Mouse (Mus musculus) G1E (cell line): ENCODE results near the gene Mapkbp1. TPM values are rescaled to one million over a fixed set of nuclear protein-coding genes. Genes with fewer than 3 reads are reported as not detected.
A peak's percentile ranks its signal among the peaks of the same experiment; 100 is the strongest.

ENCODE experiments used
- ATAC-seq: 2 replicates; pipeline ENCODE4 v1.8.0; 2016; ENCODE audit warnings: mild to moderate bottlenecking; ENCODE audit not compliant: insufficient number of reproducible peaks, poor library complexity, low FRiP score, severe bottlenecking; ENCODE audit errors: extremely low read depth
- DNase-seq: peaks from one replicate; pipeline ENCODE4 v3.0.0; 2012; ENCODE audit warnings: low spot score
- H3K27me3 ChIP-seq: 2 replicates; pipeline ENCODE4 v1.6.1; 2012; ENCODE audit warnings: mild to moderate bottlenecking, low read length, inconsistent platforms; ENCODE audit not compliant: insufficient read depth
- H3K36me3 ChIP-seq: replicated peaks from 2 replicates; pipeline ENCODE3; 2012; ENCODE audit warnings: mild to moderate bottlenecking, inconsistent platforms
- H3K4me1 ChIP-seq: 2 replicates; pipeline ENCODE4 v1.6.1; 2012; ENCODE audit warnings: low read depth, low read length, inconsistent platforms, mixed read lengths; ENCODE audit not compliant: insufficient read depth
- H3K4me3 ChIP-seq: 2 replicates; pipeline ENCODE4 v1.5.1; 2012; ENCODE audit warnings: low read depth, mild to moderate bottlenecking, inconsistent platforms, low read length, moderate library complexity, mixed read lengths
- H3K9me3 ChIP-seq: replicated peaks from 2 replicates; pipeline ENCODE4 v1.6.1; 2012; ENCODE audit warnings: inconsistent platforms
- CTCF ChIP-seq: IDR thresholded peaks from 2 replicates; pipeline ENCODE4 v1.5.1; 2012; ENCODE audit warnings: low read depth, low read length, inconsistent platforms, mixed read lengths
- GATA1 ChIP-seq: IDR thresholded peaks from 2 replicates; pipeline ENCODE4 v1.6.1; 2012; ENCODE audit warnings: borderline replicate concordance, low read length, inconsistent platforms, mixed read lengths
- GATA2 ChIP-seq: IDR thresholded peaks from 2 replicates; pipeline ENCODE4 v1.6.1; 2012; ENCODE audit warnings: low read depth, low read length, inconsistent platforms, borderline replicate concordance
- POLR2AphosphoS5 ChIP-seq: IDR thresholded peaks from 2 replicates; pipeline ENCODE4 v1.6.1; 2012; ENCODE audit warnings: low read depth, low read length, inconsistent platforms; ENCODE audit not compliant: insufficient replicate concordance
- TAL1 ChIP-seq: conservative IDR thresholded peaks from 2 replicates; pipeline ENCODE4 v1.6.1; 2012; ENCODE audit warnings: low read depth, low read length, inconsistent platforms, mixed read lengths
- polyA plus RNA-seq: library from polyadenylated mRNA; stranded (reverse); fragments of >175 nt; gene quantifications from 2 replicates; pipeline ENCODE4 v1.2.3, GENCODE M21; 2012
- total RNA-seq, 2 experiments: library from RNA; stranded (forward) in 1 of 2; stranded (reverse) in 1 of 2; fragments of 200-1000 nt in 1 of 2; fragments of >200 nt in 1 of 2; fragmentation: Nextera tagmentation in 1 of 2; gene quantifications; 2 replicates each; pipeline ENCODE4 v1.2.3; 2014 to 2017

Mapkbp1 gene
- total and polyA plus RNA-seq, 3 experiments = 3.7 to 9.3 (median 4.2) TPM

GRCm38 (mm10) chr2:120065243-120065642 is 92.7 kb downstream of the Mapkbp1 start:
- H3K27me3 ChIP-seq = peaks cover 51% of the 10 kb centered on the region
- TF ChIP-seq GATA1 (no peak), POLR2AphosphoS5 (no peak), TAL1 (no peak), GATA2 (no peak), CTCF (no peak)
- DNase-seq = no peak

DNA sequence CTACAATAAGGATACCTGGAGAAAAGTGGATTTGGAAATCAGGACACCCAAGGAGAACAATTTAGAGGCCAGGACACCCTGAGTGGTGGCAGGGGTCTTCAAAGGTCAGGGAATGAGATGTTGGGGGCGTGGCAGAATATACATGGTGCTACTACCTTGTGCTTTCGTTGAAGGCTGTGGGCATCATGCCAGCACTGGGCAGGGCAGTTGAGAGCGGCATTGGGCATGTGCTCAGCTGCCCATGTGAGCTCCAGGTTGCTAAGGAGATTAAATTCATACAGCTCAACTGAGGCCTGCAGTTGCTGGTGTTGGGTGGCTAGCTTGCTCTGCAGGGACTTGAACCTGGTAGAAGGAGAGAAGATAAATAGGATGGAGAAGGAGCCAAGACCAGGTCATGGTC is 93.7 kb downstream of the Mapkbp1 start:
- ATAC-seq = no peak
- H3K9me3 ChIP-seq = no peaks in the 10 kb centered on the region
- no peak overlapping the region for H3K4me3 ChIP-seq
- no peaks in the 10 kb centered on the region for H3K36me3 ChIP-seq
- peaks cover 47% of the 10 kb centered on the region for H3K27me3 ChIP-seq
- no peaks in the 10 kb centered on the region for H3K4me1 ChIP-seq
- no peak for DNase-seq
- no peak for TF ChIP-seq GATA2
- TF ChIP-seq TAL1 = no peak
- TF ChIP-seq POLR2AphosphoS5 = no peak
- no peak for TF ChIP-seq GATA1
- TF ChIP-seq CTCF = no peak

More at GRCm38 (mm10) chr2:120065243-120065642, 92.7 kb downstream of the Mapkbp1 start:
- H3K4me1 ChIP-seq = no peaks in the 10 kb centered on the region
- ATAC-seq = no peak
- no peaks in the 10 kb centered on the region for H3K36me3 ChIP-seq
- H3K9me3 ChIP-seq = no peaks in the 10 kb centered on the region
- no peak overlapping the region for H3K4me3 ChIP-seq

GRCm38 (mm10) chr2:120068555-120069465 is 96.3 kb downstream of the Mapkbp1 start:
- Histone ChIP-seq H3K36me3 (no peaks in the 10 kb centered on the region), H3K9me3 (no peaks in the 10 kb centered on the region), H3K27me3 (peaks cover 53% of the 10 kb centered on the region), H3K4me3 (no peak overlapping the region), H3K4me1 (no peaks in the 10 kb centered on the region)
- ATAC-seq (no peak), DNase-seq (no peak)
- TF ChIP-seq TAL1 (no peak), GATA2 (no peak), GATA1 (no peak), CTCF (0 out of 2 replicates have a peak, but pooled peaks have one; percentile 22), POLR2AphosphoS5 (no peak)

DNA sequence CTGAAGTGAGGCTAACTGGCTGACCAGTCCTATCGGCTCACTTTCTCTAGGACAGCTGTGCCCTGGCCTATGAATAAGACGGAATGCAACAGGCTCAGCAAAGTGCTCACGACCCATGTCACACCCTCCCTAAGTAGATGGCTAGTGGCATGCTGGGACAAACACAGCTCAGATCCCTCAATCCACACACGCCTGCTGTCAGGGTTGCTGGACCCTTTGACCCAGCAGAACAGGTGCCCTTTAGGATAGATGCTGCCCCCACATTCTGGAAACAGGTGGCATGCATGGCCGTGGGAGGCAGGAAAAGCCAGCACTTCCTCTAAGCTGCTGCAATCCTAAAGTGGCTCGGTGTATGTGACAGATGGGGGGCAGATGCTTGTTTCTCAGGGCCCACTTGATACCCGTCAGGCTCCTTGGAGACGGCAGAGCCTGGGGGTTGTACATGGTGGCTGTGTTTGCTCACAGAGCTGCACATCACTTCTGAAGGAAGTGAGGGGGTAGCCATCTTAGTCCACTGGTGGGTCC is 97.0 kb downstream of the Mapkbp1 start:
- TF ChIP-seq TAL1 (no peak), POLR2AphosphoS5 (no peak), GATA1 (no peak), CTCF (no peak), GATA2 (no peak)
- DNase-seq (no peak), ATAC-seq (no peak)
- Histone ChIP-seq H3K4me3 (no peak overlapping the region), H3K36me3 (no peaks in the 10 kb centered on the region), H3K4me1 (no peaks in the 10 kb centered on the region), H3K27me3 (peaks cover 58% of the 10 kb centered on the region), H3K9me3 (no peaks in the 10 kb centered on the region)

DNA sequence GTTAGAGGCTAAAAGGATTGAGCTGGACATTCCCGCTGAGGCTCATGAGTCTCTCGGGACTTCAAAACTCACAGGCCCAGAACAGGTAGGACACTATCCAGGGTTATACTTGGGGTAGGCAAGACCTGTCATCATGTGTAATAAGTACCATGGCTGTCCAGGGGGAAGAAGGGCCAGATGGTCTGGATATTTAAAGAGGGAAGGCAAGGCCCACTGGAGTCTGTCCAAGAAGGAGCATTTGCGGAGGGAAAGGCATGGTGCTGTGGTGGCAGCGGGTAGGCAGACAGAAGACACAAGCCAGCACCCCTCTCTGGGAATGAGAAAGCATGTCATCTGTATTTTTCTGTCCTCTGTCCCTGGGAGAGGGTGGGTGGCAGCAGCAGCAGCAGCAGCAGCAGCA is 101.6 kb downstream of the Mapkbp1 start:
- DNase-seq (no peak), ATAC-seq (no peak)
- Histone ChIP-seq H3K4me3 (no peak overlapping the region), H3K4me1 (no peaks in the 10 kb centered on the region), H3K36me3 (no peaks in the 10 kb centered on the region), H3K9me3 (no peaks in the 10 kb centered on the region), H3K27me3 (peaks cover 64% of the 10 kb centered on the region)
- no peak for TF ChIP-seq GATA1
- TF ChIP-seq GATA2 = no peak
- TF ChIP-seq TAL1 = no peak
- TF ChIP-seq CTCF = no peak
- no peak for TF ChIP-seq POLR2AphosphoS5

- DNase-seq (no peak), ATAC-seq (no peak)
- Histone ChIP-seq H3K36me3 (no peaks in the 10 kb centered on the region), H3K27me3 (peaks cover 67% of the 10 kb centered on the region), H3K4me3 (no peak overlapping the region), H3K4me1 (no peaks in the 10 kb centered on the region), H3K9me3 (no peaks in the 10 kb centered on the region)
- TF ChIP-seq TAL1 (no peak), GATA2 (no peak), CTCF (no peak), POLR2AphosphoS5 (no peak), GATA1 (no peak)
Observed at GRCm38 (mm10) chr2:120076076-120076705, 103.7 kb downstream of the Mapkbp1 start.
